Mouse (Mus musculus) hindbrain, embryonic 10.5 days (tissue): ENCODE results near the gene Emg1. TPM values are rescaled to one million over a fixed set of nuclear protein-coding genes. Genes with fewer than 3 reads are reported as not detected.

ENCODE experiments used
- DNase-seq: peaks from one replicate; pipeline ENCODE4 v3.0.0-alpha.2; 2017; ENCODE audit warnings: low spot score
- H3K27ac ChIP-seq: fragments of 300-500 bp; sonication (generic); 2 replicates; pipeline ENCODE4 v1.5.1; 2016; ENCODE audit warnings: mild to moderate bottlenecking, moderate library complexity
- H3K27me3 ChIP-seq: fragments of 300-500 bp; sonication (generic); 2 replicates; pipeline ENCODE4 v1.6.1; 2016; ENCODE audit warnings: mild to moderate bottlenecking; ENCODE audit not compliant: poor library complexity, insufficient read depth, severe bottlenecking
- H3K36me3 ChIP-seq: fragments of 300-500 bp; sonication (generic); 2 replicates; pipeline ENCODE4 v1.6.1; 2016; ENCODE audit warnings: mild to moderate bottlenecking, moderate library complexity
- H3K4me1 ChIP-seq: fragments of 300-500 bp; sonication (generic); replicated peaks from 2 replicates; pipeline ENCODE4 v1.6.1; 2016; ENCODE audit warnings: mild to moderate bottlenecking
- H3K4me3 ChIP-seq: fragments of 300-500 bp; sonication (generic); 2 replicates; pipeline ENCODE4 v1.5.1; 2016; ENCODE audit warnings: mild to moderate bottlenecking, moderate library complexity
- H3K9me3 ChIP-seq: fragments of 300-500 bp; sonication (generic); 2 replicates; pipeline ENCODE4 v1.6.1; 2016; ENCODE audit warnings: mild to moderate bottlenecking, moderate library complexity
- WGBS: fragments of 180-500 bp; shearing (Covaris S2); methylation state at CpG from one replicate; pipeline ENCODE4 v1.1.7; 2016; 5-methylcytosine and 5-hydroxymethylcytosine counted together
- polyA plus RNA-seq: library from polyadenylated mRNA; unstranded; fragments of >200 nt; fragmentation: Nextera tagmentation; extraction: Ambion mirVana; gene quantifications from 2 replicates; pipeline ENCODE4 v1.2.1, GENCODE M21; 2016

Gene Emg1
- polyA plus RNA-seq, result 215 and 232 TPM in 2 replicates

GRCm38 (mm10) chr6:124711824-124712782 is at the start of gene Emg1, which contains the start of gene Phb2:
Emg1 (minus strand) TSS chr6:124712178.
Phb2 (plus strand) TSS chr6:124712336.
- DNase-seq, result peak; percentile 99
- H3K9me3 ChIP-seq, result no peaks in the 10 kb centered on the region
- H3K4me3 ChIP-seq, result peak within 1 kb of the TSS; percentile 97
- H3K36me3 ChIP-seq, result peaks cover 74% of the 10 kb centered on the region
- no peaks in the 10 kb centered on the region for H3K27me3 ChIP-seq
- under 1% methylated on average over 76 of the region's 76 CpGs for WGBS
- H3K27ac ChIP-seq, result peak within 1 kb of the TSS; percentile 94
- H3K4me1 ChIP-seq, result peaks cover 37% of the 10 kb centered on the region

DNA sequence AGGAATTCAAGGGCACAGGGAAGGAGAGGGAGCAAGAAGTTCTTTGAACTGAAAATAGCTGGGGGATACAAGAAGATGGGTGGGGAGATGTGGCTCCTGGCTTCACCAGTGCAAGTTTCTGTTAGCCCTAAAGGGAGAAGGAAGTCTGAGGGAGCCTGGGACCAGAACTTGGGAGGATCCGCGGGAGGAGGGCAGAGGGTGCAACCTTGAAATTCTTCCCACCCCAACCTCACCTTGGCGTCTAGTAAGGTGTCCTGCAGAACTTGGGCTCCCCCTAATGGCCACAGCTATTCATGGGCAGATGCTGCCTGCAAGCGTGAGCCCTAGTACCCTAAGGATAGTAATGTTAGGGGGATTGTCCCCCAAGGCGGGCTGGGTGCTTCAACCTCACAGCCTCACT is 47.3 kb upstream of the Emg1 start:
- 5% methylated on average over 5 of the region's 5 CpGs for WGBS
- peak; percentile 83 for DNase-seq
- Histone ChIP-seq H3K36me3 (no peaks in the 10 kb centered on the region), H3K9me3 (no peaks in the 10 kb centered on the region), H3K27ac (peak overlapping the region; percentile 98), H3K4me1 (peaks cover 45% of the 10 kb centered on the region), H3K27me3 (peaks cover 30% of the 10 kb centered on the region), H3K4me3 (peak overlapping the region; percentile 87)

DNA sequence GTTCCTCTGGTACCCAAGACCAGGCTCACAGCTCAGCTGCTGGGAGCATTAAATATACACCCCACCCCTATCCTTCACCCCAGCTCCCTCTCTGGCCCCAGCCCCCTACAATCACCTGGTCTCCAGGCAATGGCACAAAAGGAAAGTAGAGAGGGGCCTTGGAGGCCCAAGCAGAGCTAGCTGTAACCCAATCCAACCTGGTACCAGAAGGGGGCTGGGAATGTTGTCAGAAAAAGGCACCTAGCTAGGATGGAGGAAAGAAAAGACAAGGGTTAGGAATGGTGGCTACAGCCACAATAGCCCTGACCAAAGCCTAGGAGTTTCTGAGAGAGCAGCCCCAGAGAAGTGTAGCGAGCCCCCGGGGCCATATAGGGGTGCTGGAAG is 46.9 kb upstream of the Emg1 start:
- H3K4me1 ChIP-seq, result peaks cover 49% of the 10 kb centered on the region
- peak; percentile 11 for DNase-seq
- H3K4me3 ChIP-seq, result peak overlapping the region; percentile 87
- peak overlapping the region; percentile 98 for H3K27ac ChIP-seq
- 70% methylated on average over 2 of the region's 2 CpGs for WGBS
- H3K36me3 ChIP-seq, result no peaks in the 10 kb centered on the region
- no peaks in the 10 kb centered on the region for H3K9me3 ChIP-seq
- H3K27me3 ChIP-seq, result peaks cover 26% of the 10 kb centered on the region

GRCm38 (mm10) chr6:124757909-124758848 is 46.2 kb upstream of the Emg1 start:
- Histone ChIP-seq H3K9me3 (no peaks in the 10 kb centered on the region), H3K27me3 (peaks cover 19% of the 10 kb centered on the region), H3K36me3 (peaks cover 6% of the 10 kb centered on the region; the same call in 1 of the 2 replicates), H3K27ac (peak overlapping the region; percentile 98), H3K4me1 (peaks cover 48% of the 10 kb centered on the region), H3K4me3 (peak overlapping the region; percentile 87)
- peak; percentile 70 for DNase-seq
- WGBS, result 20% methylated on average over 5 of the region's 5 CpGs

- Histone ChIP-seq H3K27me3 (peaks cover 12% of the 10 kb centered on the region), H3K9me3 (no peaks in the 10 kb centered on the region), H3K27ac (peak overlapping the region; percentile 98), H3K36me3 (peaks cover 10% of the 10 kb centered on the region; the same call in 1 of the 2 replicates), H3K4me1 (peaks cover 48% of the 10 kb centered on the region), H3K4me3 (peak overlapping the region; percentile 87)
- WGBS, result 5% methylated on average over 5 of the region's 5 CpGs
- peak; percentile 24 for DNase-seq
Measured at GRCm38 (mm10) chr6:124757351-124757880, 45.4 kb upstream of the Emg1 start.

DNA sequence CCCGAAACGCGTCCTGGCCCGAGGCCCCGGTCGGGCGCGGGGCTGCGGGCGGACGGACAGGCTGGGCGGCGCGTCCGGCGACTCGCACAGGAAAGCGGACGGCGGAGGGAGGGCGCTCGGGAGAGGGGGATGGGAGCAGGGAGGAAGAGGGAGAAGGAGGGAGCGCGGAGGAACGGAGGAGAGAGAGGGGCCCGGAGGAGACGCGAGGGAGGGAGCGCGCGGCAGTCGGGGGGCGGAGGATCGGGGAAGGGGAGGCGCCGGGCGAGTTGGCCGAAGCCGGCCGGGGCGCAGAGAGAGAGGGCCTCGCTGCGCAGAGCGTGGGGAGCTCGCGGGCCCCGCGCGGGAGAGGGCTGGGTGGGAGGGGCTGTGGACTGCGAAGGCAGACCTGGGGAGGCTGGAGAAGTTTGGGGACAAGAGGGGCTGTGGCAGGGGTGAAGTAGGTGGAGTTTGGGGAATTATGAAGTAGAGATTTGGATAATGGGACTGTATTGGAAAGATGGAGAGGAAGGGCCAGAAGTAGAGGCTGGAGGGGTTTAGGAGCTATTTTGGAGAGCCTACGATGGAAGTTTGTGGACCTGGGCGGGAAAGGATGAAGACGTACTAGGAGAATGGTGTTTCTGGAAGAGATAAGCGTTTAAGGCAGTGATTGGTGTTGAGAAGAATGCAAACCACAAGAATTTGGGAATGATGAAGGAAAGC is 44.8 kb upstream of the Emg1 start:
- Histone ChIP-seq H3K4me1 (peaks cover 48% of the 10 kb centered on the region), H3K4me3 (peak overlapping the region; percentile 87), H3K36me3 (peaks cover 15% of the 10 kb centered on the region; the same call in 1 of the 2 replicates), H3K27me3 (peaks cover 10% of the 10 kb centered on the region; the same call in 1 of the 2 replicates), H3K9me3 (no peaks in the 10 kb centered on the region), H3K27ac (peak overlapping the region; percentile 98)
- DNase-seq, result peak; percentile 84
- 1% methylated on average over 53 of the region's 54 CpGs for WGBS

GRCm38 (mm10) chr6:124755831-124756595 is 44.0 kb upstream of the Emg1 start, which contains the start of the genes Gm45234 and Atn1:
Gm45234 (minus strand) TSS chr6:124756021.
Atn1 (minus strand) TSS chr6:124756524.
- DNase-seq, result peak; percentile 79
- peak within 1 kb of the TSS; percentile 98 for H3K27ac ChIP-seq
- H3K4me3 ChIP-seq, result peak within 1 kb of the TSS; percentile 87
- WGBS, result under 1% methylated on average over 71 of the region's 100 CpGs
- peaks cover 48% of the 10 kb centered on the region for H3K4me1 ChIP-seq
- peaks cover 5% of the 10 kb centered on the region; the same call in 1 of the 2 replicates for H3K27me3 ChIP-seq
- H3K36me3 ChIP-seq, result peaks cover 20% of the 10 kb centered on the region; the same call in 1 of the 2 replicates
- H3K9me3 ChIP-seq, result no peaks in the 10 kb centered on the region

- H3K27me3 ChIP-seq, result peaks cover 4% of the 10 kb centered on the region; the same call in 1 of the 2 replicates
- peaks cover 25% of the 10 kb centered on the region for H3K36me3 ChIP-seq
- DNase-seq, result no peak
- peak overlapping the region; percentile 98 for H3K27ac ChIP-seq
- H3K9me3 ChIP-seq, result no peaks in the 10 kb centered on the region
- WGBS, result 5% methylated on average over 3 of the region's 3 CpGs
- H3K4me3 ChIP-seq, result peak overlapping the region; percentile 87
- peaks cover 48% of the 10 kb centered on the region for H3K4me1 ChIP-seq
Measured at GRCm38 (mm10) chr6:124755306-124755705, 43.3 kb upstream of the Emg1 start.

DNA sequence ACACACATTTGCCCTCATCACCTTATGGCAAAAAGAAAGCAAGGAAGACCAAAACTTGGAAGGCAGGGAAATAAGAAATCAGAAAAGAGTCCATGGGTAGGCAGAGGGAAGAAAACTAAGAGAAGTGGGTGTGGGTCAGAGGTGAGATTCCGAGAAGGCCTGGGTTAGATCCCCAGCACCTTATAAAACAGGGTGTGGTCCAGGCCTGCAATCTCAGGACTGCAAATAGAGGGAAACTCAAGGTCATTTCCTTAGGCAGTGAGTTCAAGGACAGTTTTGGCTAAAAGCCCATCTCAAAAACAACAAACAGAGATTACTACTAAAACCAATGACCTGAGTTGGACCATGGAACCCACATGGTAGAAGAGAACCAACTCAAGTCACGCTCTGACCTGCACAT is 41.9 kb upstream of the Emg1 start:
- Histone ChIP-seq H3K9me3 (no peaks in the 10 kb centered on the region), H3K27me3 (no peaks in the 10 kb centered on the region), H3K27ac (no peak overlapping the region), H3K36me3 (peaks cover 40% of the 10 kb centered on the region), H3K4me1 (peaks cover 41% of the 10 kb centered on the region), H3K4me3 (no peak overlapping the region)
- DNase-seq, result no peak
- 92% methylated on average over 2 of the region's 2 CpGs for WGBS

- DNase-seq, result no peak
- H3K9me3 ChIP-seq, result no peaks in the 10 kb centered on the region
Measured at GRCm38 (mm10) chr6:124750405-124750804, 38.4 kb upstream of the Emg1 start.

More at GRCm38 (mm10) chr6:124750405-124750804, 38.4 kb upstream of the Emg1 start:
- no peak overlapping the region for H3K4me3 ChIP-seq
- 90% methylated on average over 8 of the region's 8 CpGs for WGBS
- H3K27ac ChIP-seq, result no peak overlapping the region
- no peaks in the 10 kb centered on the region for H3K27me3 ChIP-seq
- H3K36me3 ChIP-seq, result peaks cover 64% of the 10 kb centered on the region
- peaks cover 39% of the 10 kb centered on the region for H3K4me1 ChIP-seq
